24 mouse cellular contexts compared by ENCODE assay signal in genomic region chr13:16915697-16916096, GRCm38 (mm10).
DNase-seq lines count a peak whose midpoint lies in the region; ATAC-seq and TF ChIP-seq lines count a peak whose summit lies in the region.
"Had no signal": no experiment of that assay in that cellular context is flagged by ENCODE, and none has a peak within 500 bp of the region (broad histone marks: within the 10 kb centered on the region; RNA-seq: fewer than 3 reads in every experiment).

No protein-coding gene starts in this region.

- no peaks in the 10 kb centered on the region for H3K27me3 ChIP-seq in embryonic facial prominence, embryonic 13.5 days
- no peaks in the 10 kb centered on the region for H3K27me3 ChIP-seq in embryonic facial prominence, embryonic 10.5 days (replicated peaks; ENCODE audit: low read depth, poor library complexity, severe bottlenecking)
- no peaks in the 10 kb centered on the region for H3K27me3 ChIP-seq in lung, embryonic 16.5 days (ENCODE audit: control insufficient read depth, insufficient read depth, low read depth, low read length)
- H3K27me3 ChIP-seq in lung, postnatal 0 days (replicated peaks; ENCODE audit: insufficient read depth, low read length): no peaks in the 10 kb centered on the region
- H3K27me3 ChIP-seq in heart, embryonic 12.5 days (replicated peaks): no peaks in the 10 kb centered on the region
- H3K27me3 ChIP-seq: CH12.LX; hindbrain, embryonic 12.5 days; hindbrain, embryonic 15.5 days had no signal

- no peaks in the 10 kb centered on the region; the same call in 1 of the 2 replicates for H3K4me1 ChIP-seq in embryonic facial prominence, embryonic 13.5 days
- no peaks in the 10 kb centered on the region for H3K4me1 ChIP-seq in embryonic facial prominence, embryonic 10.5 days
- H3K4me1 ChIP-seq in lung, embryonic 16.5 days (replicated peaks; ENCODE audit: control insufficient read depth, insufficient read depth, low read length): no peaks in the 10 kb centered on the region
- no peaks in the 10 kb centered on the region for H3K4me1 ChIP-seq in lung, postnatal 0 days (ENCODE audit: insufficient read depth, low read depth, low read length)
- H3K4me1 ChIP-seq in heart, embryonic 12.5 days (replicated peaks): no peaks in the 10 kb centered on the region
- H3K4me1 ChIP-seq: heart, embryonic 10.5 days; hindbrain, embryonic 12.5 days; hindbrain, embryonic 15.5 days had no signal

- ATAC-seq in embryonic facial prominence, embryonic 13.5 days (ENCODE audit: insufficient number of reproducible peaks, insufficient read depth, low FRiP score, low TSS enrichment, low read depth): no peak
- ATAC-seq in lung, embryonic 16.5 days (ENCODE audit: low read depth): peak; percentile 71; the same call in 1 of the 2 replicates
- ATAC-seq in lung, postnatal 0 days: no peak
- ATAC-seq in heart, embryonic 12.5 days (ENCODE audit: insufficient number of reproducible peaks, low FRiP score): no peak
- ATAC-seq: forebrain, embryonic 14.5 days had no signal

- no peak for TF ChIP-seq CTCF in lung, postnatal 0 days (IDR thresholded peaks at IDR 0.05)

- no peaks in the 10 kb centered on the region for H3K36me3 ChIP-seq in embryonic facial prominence, embryonic 13.5 days
- no peaks in the 10 kb centered on the region for H3K36me3 ChIP-seq in embryonic facial prominence, embryonic 10.5 days (replicated peaks)
- no peaks in the 10 kb centered on the region for H3K36me3 ChIP-seq in lung, embryonic 16.5 days (ENCODE audit: control insufficient read depth, insufficient read depth, low read length)
- H3K36me3 ChIP-seq in lung, postnatal 0 days (ENCODE audit: insufficient read depth, low read length): no peaks in the 10 kb centered on the region
- no peaks in the 10 kb centered on the region for H3K36me3 ChIP-seq in heart, embryonic 12.5 days
- H3K36me3 ChIP-seq: G1E; heart, embryonic 10.5 days; hindbrain, embryonic 12.5 days; hindbrain, embryonic 15.5 days had no signal

- H3K4me3 ChIP-seq in embryonic facial prominence, embryonic 13.5 days: no peak overlapping the region
- no peak overlapping the region for H3K4me3 ChIP-seq in embryonic facial prominence, embryonic 10.5 days
- no peak overlapping the region for H3K4me3 ChIP-seq in lung, embryonic 16.5 days (ENCODE audit: low read length)
- H3K4me3 ChIP-seq in lung, postnatal 0 days (ENCODE audit: low read depth, low read length): no peak overlapping the region
- no peak overlapping the region for H3K4me3 ChIP-seq in heart, embryonic 12.5 days
- H3K4me3 ChIP-seq: heart, adult 2 months; heart, embryonic 10.5 days; hindbrain, embryonic 12.5 days; hindbrain, embryonic 15.5 days had no signal

- no peaks in the 10 kb centered on the region for H3K9me3 ChIP-seq in embryonic facial prominence, embryonic 13.5 days
- no peaks in the 10 kb centered on the region for H3K9me3 ChIP-seq in embryonic facial prominence, embryonic 10.5 days
- H3K9me3 ChIP-seq in lung, embryonic 16.5 days (ENCODE audit: control insufficient read depth, low read length): no peaks in the 10 kb centered on the region
- H3K9me3 ChIP-seq in lung, postnatal 0 days (ENCODE audit: low read length): no peaks in the 10 kb centered on the region
- H3K9me3 ChIP-seq in heart, embryonic 12.5 days (replicated peaks): no peaks in the 10 kb centered on the region
- H3K9me3 ChIP-seq: G1E; heart, embryonic 10.5 days; hindbrain, embryonic 12.5 days; hindbrain, embryonic 15.5 days had no signal

- no peak for TF ChIP-seq EP300 in lung, postnatal 0 days (IDR thresholded peaks at IDR 0.05)

- H3K27ac ChIP-seq in embryonic facial prominence, embryonic 13.5 days: peak overlapping the region; percentile 68
- no peak overlapping the region for H3K27ac ChIP-seq in embryonic facial prominence, embryonic 10.5 days (replicated peaks)
- peak overlapping the region; percentile 40; the same call in 1 of the 2 replicates for H3K27ac ChIP-seq in lung, embryonic 16.5 days (ENCODE audit: low read length)
- H3K27ac ChIP-seq in lung, postnatal 0 days (ENCODE audit: low read length): no peak overlapping the region
- H3K27ac ChIP-seq in heart, embryonic 12.5 days (ENCODE audit: poor library complexity, severe bottlenecking): no peak overlapping the region
- H3K27ac ChIP-seq: heart, adult 2 months; heart, embryonic 10.5 days; hindbrain, embryonic 12.5 days; hindbrain, embryonic 15.5 days had no signal

- no peak overlapping the region for H3K9ac ChIP-seq in embryonic facial prominence, embryonic 13.5 days
- no peak overlapping the region for H3K9ac ChIP-seq in lung, embryonic 16.5 days (ENCODE audit: low read length)
- H3K9ac ChIP-seq in lung, postnatal 0 days (replicated peaks; ENCODE audit: low read depth): no peak overlapping the region
- H3K9ac ChIP-seq in heart, embryonic 12.5 days: no peak overlapping the region
- H3K9ac ChIP-seq: hindbrain, embryonic 12.5 days; hindbrain, embryonic 15.5 days had no signal

- no peak overlapping the region for H3K4me2 ChIP-seq in embryonic facial prominence, embryonic 13.5 days
- no peak overlapping the region for H3K4me2 ChIP-seq in lung, embryonic 16.5 days (ENCODE audit: low read depth, low read length)
- no peak overlapping the region for H3K4me2 ChIP-seq in lung, postnatal 0 days (replicated peaks; ENCODE audit: low read depth, low read length)
- H3K4me2 ChIP-seq in heart, embryonic 12.5 days: no peak overlapping the region
- H3K4me2 ChIP-seq: hindbrain, embryonic 12.5 days; hindbrain, embryonic 15.5 days had no signal

- intact Hi-C loops in gastrocnemius, postnatal 36 days (cut with DNase I): no loop called here

- no peak for DNase-seq in embryonic facial prominence, embryonic 10.5 days (ENCODE audit: low spot score)
- DNase-seq in lung, postnatal 0 days (ENCODE audit: low spot score): no peak
- peak; percentile 21 for DNase-seq in adipocyte (ENCODE audit: low spot score)
- DNase-seq in fibroblast of lung, adult 2 months (ENCODE audit: low read depth): peak; percentile 22
- no peak for DNase-seq in gastrocnemius, postnatal 36 days
- DNase-seq: adrenal gland, adult 8-10 months; adrenal gland, postnatal 25 days; B cell, adult 2 months; cerebellum, adult 11-12 months; cerebellum, adult 8-10 months; cerebellum, postnatal 10 days; cerebellum, postnatal 36 days; embryo, embryonic 11 days; gastrocnemius, postnatal 25 days; heart, adult 2 months had no signal

Comparison
In these comparisons a context has a peak if more than half of its experiments do, and no peak if none do; other contexts are left out.
1. H3K27ac ChIP-seq: peak in embryonic facial prominence, embryonic 13.5 days (single experiment) and lung, embryonic 16.5 days (single experiment); none in embryonic facial prominence, embryonic 10.5 days (single experiment), lung, postnatal 0 days (single experiment) and heart, embryonic 12.5 days (single experiment).
2. DNase-seq: peak in adipocyte (single experiment) and fibroblast of lung, adult 2 months (single experiment); none in embryonic facial prominence, embryonic 10.5 days (single experiment), lung, postnatal 0 days (single experiment) and gastrocnemius, postnatal 36 days (0 of 2).